Mouse (Mus musculus) small intestine, adult 2 months (tissue): ENCODE data around the gene Uvrag. TPM values are rescaled to one million over a fixed set of nuclear protein-coding genes. Genes with fewer than 3 reads are reported as not detected.

ENCODE experiments used
- H3K27ac ChIP-seq: fragments of 200-500 bp; 2 replicates; pipeline ENCODE4 v1.5.1; 2012; ENCODE audit warnings: low read depth, low read length, control low read depth, inconsistent platforms; ENCODE audit not compliant: insufficient read depth
- H3K27me3 ChIP-seq: fragments of 200-500 bp; 2 replicates; pipeline ENCODE4 v1.6.1; 2012; ENCODE audit warnings: mild to moderate bottlenecking, moderate library complexity, low read length, inconsistent platforms; ENCODE audit not compliant: control insufficient read depth, insufficient read depth
- H3K36me3 ChIP-seq: fragments of 200-500 bp; 2 replicates; pipeline ENCODE4 v1.6.1; 2012; ENCODE audit warnings: mild to moderate bottlenecking, low read length, control low read depth, inconsistent platforms; ENCODE audit not compliant: control insufficient read depth, insufficient read depth
- H3K4me1 ChIP-seq: fragments of 200-500 bp; 2 replicates; pipeline ENCODE4 v1.6.1; 2012; ENCODE audit warnings: low read length, inconsistent platforms, mixed read lengths; ENCODE audit not compliant: control insufficient read depth, insufficient read depth, insufficient read length
- H3K4me3 ChIP-seq: fragments of 200-500 bp; 2 replicates; pipeline ENCODE4 v1.5.1; 2012; ENCODE audit warnings: low read depth, mild to moderate bottlenecking, control low read depth, inconsistent platforms, low read length, moderate library complexity
- CTCF ChIP-seq: fragments of 200-500 bp; IDR thresholded peaks from 2 replicates; pipeline ENCODE4 v1.5.1; 2012; ENCODE audit warnings: low read depth, mild to moderate bottlenecking, control low read depth, inconsistent platforms, low read length, moderate library complexity, mixed read lengths; ENCODE audit not compliant: insufficient replicate concordance, insufficient read length; ENCODE audit errors: extremely low read depth
- POLR2A ChIP-seq: fragments of 200-500 bp; IDR thresholded peaks from 2 replicates; pipeline ENCODE4 v1.6.1; 2012; ENCODE audit warnings: low read depth, mild to moderate bottlenecking, control low read depth, inconsistent platforms, low read length, moderate library complexity
- WGBS: fragments of 180-500 bp; shearing (Covaris S2); methylation state at CpG from one replicate; pipeline ENCODE4 v1.1.7; 2018; 5-methylcytosine and 5-hydroxymethylcytosine counted together
- polyA plus RNA-seq: library from polyadenylated mRNA; depleted of rRNA; stranded (reverse); fragments of >200 nt; gene quantifications from 2 replicates; pipeline ENCODE4 v1.2.3, GENCODE M21; 2012

The Uvrag gene
- polyA plus RNA-seq, 1 experiment = 28.2 TPM

- H3K36me3 ChIP-seq = 0 out of 2 replicates have a peak, but pooled peaks cover 4% of the 10 kb centered on the region
- WGBS = 74% methylated on average over 4 of the region's 4 CpGs
- H3K4me3 ChIP-seq = no peak overlapping the region
- H3K27ac ChIP-seq = no peak overlapping the region
- no peaks in the 10 kb centered on the region for H3K4me1 ChIP-seq
- H3K27me3 ChIP-seq = no peaks in the 10 kb centered on the region
- TF ChIP-seq CTCF (no peak), POLR2A (no peak)
These were observed 126.3 kb downstream of the Uvrag start for GRCm38 (mm10) chr7:99014620-99015019.

- Histone ChIP-seq H3K27ac (no peak overlapping the region), H3K36me3 (peaks cover 12% of the 10 kb centered on the region), H3K27me3 (no peaks in the 10 kb centered on the region), H3K4me1 (no peaks in the 10 kb centered on the region), H3K4me3 (no peak overlapping the region)
- TF ChIP-seq POLR2A (no peak), CTCF (no peak)
- WGBS = 61% methylated on average over 16 of the region's 16 CpGs
These were observed 133.2 kb downstream of the Uvrag start for GRCm38 (mm10) chr7:99007506-99008354.

- H3K4me3 ChIP-seq = no peak overlapping the region
- H3K36me3 ChIP-seq = peaks cover 16% of the 10 kb centered on the region
- no peak overlapping the region for H3K27ac ChIP-seq
- no peak for TF ChIP-seq POLR2A
- no peak for TF ChIP-seq CTCF
- 89% methylated on average over 6 of the region's 6 CpGs for WGBS
- H3K27me3 ChIP-seq = no peaks in the 10 kb centered on the region
- no peaks in the 10 kb centered on the region for H3K4me1 ChIP-seq
These were observed 137.7 kb downstream of the Uvrag start for GRCm38 (mm10) chr7:99003231-99003630.

GRCm38 (mm10) chr7:98998722-98999121 is 142.2 kb downstream of the Uvrag start:
- Histone ChIP-seq H3K4me3 (no peak overlapping the region), H3K36me3 (peaks cover 9% of the 10 kb centered on the region), H3K27me3 (no peaks in the 10 kb centered on the region), H3K27ac (no peak overlapping the region), H3K4me1 (no peaks in the 10 kb centered on the region)
- TF ChIP-seq CTCF (no peak), POLR2A (no peak)

- Histone ChIP-seq H3K27me3 (no peaks in the 10 kb centered on the region), H3K4me3 (no peak overlapping the region), H3K4me1 (no peaks in the 10 kb centered on the region), H3K36me3 (peaks cover 6% of the 10 kb centered on the region), H3K27ac (no peak overlapping the region)
- WGBS = 61% methylated on average over 7 of the region's 7 CpGs
- no peak for TF ChIP-seq POLR2A
- TF ChIP-seq CTCF = no peak
These were observed 143.2 kb downstream of the Uvrag start for GRCm38 (mm10) chr7:98997760-98998159.

- 96% methylated on average over 6 of the region's 6 CpGs for WGBS
- no peak for TF ChIP-seq POLR2A
- TF ChIP-seq CTCF = no peak
- Histone ChIP-seq H3K27me3 (no peaks in the 10 kb centered on the region), H3K4me3 (no peak overlapping the region), H3K4me1 (no peaks in the 10 kb centered on the region), H3K27ac (no peak overlapping the region), H3K36me3 (peaks cover 5% of the 10 kb centered on the region; the same call in 1 of the 2 replicates)
These were observed 144.2 kb downstream of the Uvrag start for GRCm38 (mm10) chr7:98996791-98997190.

- 89% methylated on average over 5 of the region's 5 CpGs for WGBS
- TF ChIP-seq CTCF = no peak
- TF ChIP-seq POLR2A = no peak
- Histone ChIP-seq H3K4me1 (no peaks in the 10 kb centered on the region), H3K36me3 (peaks cover 4% of the 10 kb centered on the region), H3K27ac (no peak overlapping the region), H3K4me3 (no peak overlapping the region), H3K27me3 (no peaks in the 10 kb centered on the region)
These were observed 145.7 kb downstream of the Uvrag start for GRCm38 (mm10) chr7:98995126-98995727.
